Mouse (Mus musculus) gastrocnemius, adult 2 months (tissue): ENCODE results near the gene Top2a. TPM values are rescaled to one million over a fixed set of nuclear protein-coding genes. Genes with fewer than 3 reads are reported as not detected.

Experiments
- DNase-seq: peaks from one replicate; pipeline ENCODE4 v3.0.0; 2022
- H3K27ac ChIP-seq: fragments of 200-600 bp; 2 replicates; pipeline ENCODE4 v1.8.1; 2022; ENCODE audit warnings: mild to moderate bottlenecking
- H3K4me3 ChIP-seq: fragments of 200-600 bp; 2 replicates; pipeline ENCODE4 v1.8.1; 2022; ENCODE audit warnings: mild to moderate bottlenecking, moderate library complexity
- CTCF ChIP-seq: fragments of 200-600 bp; IDR thresholded peaks from 2 replicates; pipeline ENCODE4 v1.8.1; 2022; ENCODE audit warnings: antibody characterized with exemption, mild to moderate bottlenecking, moderate library complexity
- intact Hi-C: fragments of 180-260 bp; cut with DNase I; formaldehyde crosslinking; loops from one replicate; pipeline ENCODE4 v1.15.1; 2025
- total RNA-seq, 2 experiments: library from RNA; stranded (reverse); gene quantifications; 2 replicates each; pipeline ENCODE4 v1.2.3; 2021

Top2a gene
- total RNA-seq, 2 experiments from 2014 or later, result 0.11 to 0.18 TPM

GRCm38 (mm10) chr11:98949242-98949957 is 74.6 kb downstream of the Top2a start:
- H3K27ac ChIP-seq, result peak overlapping the region; percentile 89
- DNase-seq, result no peak
- no peak for TF ChIP-seq CTCF
- intact Hi-C loops, result no loop called here
- H3K4me3 ChIP-seq, result peak overlapping the region; percentile 61

- no peak for DNase-seq
- Histone ChIP-seq H3K27ac (peak overlapping the region; percentile 89), H3K4me3 (no peak overlapping the region)
- no peak for TF ChIP-seq CTCF
- intact Hi-C loops, result no loop called here
These were observed 75.9 kb downstream of the Top2a start for GRCm38 (mm10) chr11:98947969-98948569.

- intact Hi-C loops, result no loop called here
- Histone ChIP-seq H3K27ac (peak overlapping the region; percentile 62), H3K4me3 (no peak overlapping the region)
- no peak for TF ChIP-seq CTCF
- DNase-seq, result no peak
These were observed 78.4 kb downstream of the Top2a start for GRCm38 (mm10) chr11:98945605-98945977.

DNA sequence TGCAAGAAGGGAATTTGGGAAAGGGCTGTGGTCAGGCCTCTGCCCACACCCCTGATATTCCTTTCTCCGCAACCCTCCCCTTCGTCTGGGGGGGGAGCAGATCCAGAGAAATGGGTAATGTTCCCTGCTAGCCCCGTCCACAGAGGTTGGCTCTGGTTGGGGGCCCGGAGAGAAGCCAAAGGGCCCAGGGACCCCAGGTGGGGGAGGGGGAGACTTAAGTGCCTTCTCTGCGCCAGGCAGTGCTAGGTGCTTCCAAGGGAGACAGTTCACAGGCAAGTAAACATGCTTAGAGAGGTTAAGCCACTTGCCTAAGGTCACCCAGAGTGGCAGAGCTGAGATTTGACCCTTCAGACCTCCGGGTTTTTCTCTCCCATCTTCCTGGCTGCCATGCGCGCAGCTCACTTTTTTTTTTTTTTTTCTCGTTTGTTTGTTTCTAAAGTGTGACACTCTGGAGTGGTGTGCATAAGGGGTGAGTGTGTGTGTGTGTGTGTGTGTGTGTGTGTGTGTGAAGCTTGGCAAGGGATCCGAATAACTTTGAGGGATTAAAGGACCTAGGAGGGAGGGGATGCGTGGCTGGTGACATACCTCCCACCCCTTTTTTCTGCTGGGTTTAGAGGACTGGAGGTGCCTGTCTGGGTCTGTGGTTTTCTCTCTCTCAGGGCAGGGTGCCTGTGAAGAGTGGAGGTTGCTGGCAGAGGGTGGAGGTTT is 78.9 kb downstream of the Top2a start:
- intact Hi-C loops, result no loop called here
- H3K4me3 ChIP-seq, result no peak overlapping the region; the same call in 1 of the 2 replicates
- TF ChIP-seq CTCF, result no peak
- DNase-seq, result no peak
- H3K27ac ChIP-seq, result peak overlapping the region; percentile 92

DNA sequence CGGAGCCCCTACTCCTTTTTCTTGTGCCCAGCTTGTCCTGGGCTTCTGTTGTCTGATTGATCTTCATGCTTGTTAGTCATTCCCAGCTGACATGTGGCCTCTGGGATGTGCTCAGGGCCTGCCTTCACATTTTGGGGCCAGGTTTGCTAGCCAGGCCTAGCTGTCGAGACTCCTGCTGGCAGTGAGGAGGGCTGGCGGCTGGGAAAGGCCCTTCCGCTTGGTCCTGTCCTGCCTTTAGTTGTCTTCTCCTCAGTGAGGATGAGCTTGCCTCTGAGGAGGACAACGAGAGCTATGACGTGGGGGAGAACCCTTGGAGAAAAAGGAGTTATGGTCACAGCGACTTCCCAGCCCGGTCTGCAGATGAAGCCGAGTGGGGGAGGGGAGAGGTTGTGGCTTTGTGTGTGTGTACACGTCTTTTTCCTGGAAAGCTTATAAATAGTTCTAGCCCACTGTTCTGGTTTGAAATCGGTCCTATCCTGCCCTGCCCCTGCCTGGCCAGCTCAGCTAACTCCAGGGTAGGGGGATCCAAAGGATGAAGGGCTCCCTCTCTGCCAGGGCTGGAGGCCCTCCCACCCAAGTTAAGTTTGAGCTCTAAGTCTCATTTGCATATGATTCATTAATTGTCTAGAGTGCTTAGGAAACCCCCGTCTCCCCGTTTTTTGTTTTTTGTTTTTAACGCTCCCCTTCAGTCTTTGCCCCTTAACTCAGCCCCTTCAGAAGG is 80.1 kb downstream of the Top2a start:
- Histone ChIP-seq H3K27ac (peak overlapping the region; percentile 92), H3K4me3 (peak overlapping the region; percentile 97)
- peak; percentile 51 for DNase-seq
- no peak for TF ChIP-seq CTCF
- intact Hi-C loops, result no loop called here

Other genes with a start within 250 kb of the Top2a start
- gene Nr1d1, start 248.9 kb downstream of the Top2a start, total RNA-seq, result 100 to 1,000 TPM in 1 of 2 experiments, 10 to 100 TPM in 1; 56.3 to 152 TPM
- gene Msl1, start 228.7 kb downstream of the Top2a start, total RNA-seq, result 10 to 100 TPM; 51.8 to 69.4 TPM
- 10 to 100 TPM; 17.4 to 21.9 TPM for gene Casc3, start 219.3 kb downstream of the Top2a start, total RNA-seq
- gene Rapgefl1, start 187.4 kb downstream of the Top2a start, total RNA-seq, result under 1 TPM; 0.22 to 0.26 TPM
- gene Wipf2, start 160.6 kb downstream of the Top2a start, total RNA-seq, result 1 to 10 TPM; 6.1 to 6.6 TPM
- gene Cdc6, start 116.4 kb downstream of the Top2a start, total RNA-seq, result under 1 TPM in 1 of 2 experiments, not detected in 1; 0.11 TPM
- 10 to 100 TPM; 10.2 to 12.4 TPM for gene Rara, start 96.4 kb downstream of the Top2a start, total RNA-seq
- gene Gjd3, start 41.2 kb downstream of the Top2a start, total RNA-seq, result not detected
- gene Igfbp4, start 17.1 kb upstream of the Top2a start, total RNA-seq, result 10 to 100 TPM; 30.4 to 36.8 TPM
- gene Tns4, start 65.1 kb upstream of the Top2a start, total RNA-seq, result under 1 TPM in 1 of 2 experiments, not detected in 1; 0.22 TPM
- gene Ccr7, start 130.9 kb upstream of the Top2a start, total RNA-seq, result not detected
- 10 to 100 TPM; 33.2 to 33.4 TPM for gene Smarce1, start 206.8 kb upstream of the Top2a start, total RNA-seq
- gene Krt222, start 219.9 kb upstream of the Top2a start, total RNA-seq, result 1 to 10 TPM; 2.0 to 6.1 TPM